Mouse (Mus musculus) liver, embryonic 12.5 days (tissue): ENCODE data around the gene Nr1d1. TPM values are rescaled to one million over a fixed set of nuclear protein-coding genes. Genes with fewer than 3 reads are reported as not detected.
A peak's percentile ranks its signal among the peaks of the same experiment; 100 is the strongest.

ENCODE experiments used
- ATAC-seq: fragments of 200-750 bp; cut with Nextera tagmentation; 2 replicates; pipeline ENCODE4 v1.8.0; 2017; ENCODE audit warnings: moderate number of reproducible peaks, mild to moderate bottlenecking, moderate library complexity
- H3K27ac ChIP-seq: fragments of 300-500 bp; sonication (generic); 2 replicates; pipeline ENCODE4 v1.5.1; 2016; ENCODE audit warnings: mild to moderate bottlenecking
- H3K27me3 ChIP-seq: fragments of 300-500 bp; sonication (generic); replicated peaks from 2 replicates; pipeline ENCODE4 v1.6.1; 2016; ENCODE audit warnings: mild to moderate bottlenecking, moderate library complexity
- H3K36me3 ChIP-seq: fragments of 300-500 bp; sonication (generic); 2 replicates; pipeline ENCODE4 v1.6.1; 2016; ENCODE audit warnings: mild to moderate bottlenecking, moderate library complexity
- H3K4me1 ChIP-seq: fragments of 300-500 bp; sonication (generic); 2 replicates; pipeline ENCODE4 v1.6.1; 2016
- H3K4me2 ChIP-seq: fragments of 300-500 bp; sonication (generic); 2 replicates; pipeline ENCODE4 v1.6.1; 2016; ENCODE audit warnings: mild to moderate bottlenecking, moderate library complexity
- H3K4me3 ChIP-seq: fragments of 300-500 bp; sonication (generic); 2 replicates; pipeline ENCODE4 v1.5.1; 2016; ENCODE audit warnings: mild to moderate bottlenecking, moderate library complexity
- H3K9ac ChIP-seq: fragments of 300-500 bp; sonication (generic); 2 replicates; pipeline ENCODE4 v1.6.1; 2016; ENCODE audit warnings: mild to moderate bottlenecking, moderate library complexity
- H3K9me3 ChIP-seq: fragments of 300-500 bp; sonication (generic); replicated peaks from 2 replicates; pipeline ENCODE4 v1.6.1; 2016; ENCODE audit warnings: mild to moderate bottlenecking, moderate library complexity
- WGBS: fragments of 180-500 bp; shearing (Covaris S2); methylation state at CpG from one replicate; pipeline ENCODE4 v1.1.7; 2016; ENCODE audit not compliant: insufficient replicate concordance; 5-methylcytosine and 5-hydroxymethylcytosine counted together
- polyA plus RNA-seq: library from polyadenylated mRNA; unstranded; fragments of >200 nt; fragmentation: Nextera tagmentation; extraction: Ambion mirVana; gene quantifications from 2 replicates; pipeline ENCODE4 v1.2.1, GENCODE M21; 2016

The Nr1d1 gene
- polyA plus RNA-seq, 1 experiment from 2014 or later: 1.4 TPM

DNA sequence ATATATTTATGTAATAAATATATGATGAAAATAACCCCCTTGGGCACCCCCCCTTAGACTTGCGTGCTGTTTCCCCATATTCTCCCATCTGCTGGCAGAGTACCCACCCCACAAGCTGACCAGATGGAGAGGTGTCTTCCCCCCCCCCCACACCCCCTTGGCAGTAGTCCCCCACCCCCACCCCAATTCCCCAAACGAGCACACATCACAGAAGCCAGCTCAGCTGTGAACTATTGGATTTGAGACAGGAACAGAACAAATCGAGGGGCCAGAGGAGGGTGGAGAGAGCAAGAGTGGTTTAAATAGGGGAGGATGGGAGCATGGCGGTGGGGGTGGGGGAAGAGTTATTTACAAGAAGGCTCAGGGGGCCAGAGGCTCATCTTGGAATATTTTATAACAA is 7.4 kb downstream of the Nr1d1 start:
- no peaks in the 10 kb centered on the region for H3K27me3 ChIP-seq
- H3K27ac ChIP-seq: peak overlapping the region; percentile 94
- H3K4me2 ChIP-seq: peak overlapping the region; percentile 78
- H3K4me3 ChIP-seq: peak overlapping the region; percentile 60
- WGBS: 16% methylated on average over 4 of the region's 4 CpGs
- no peak for ATAC-seq
- H3K36me3 ChIP-seq: peaks cover 57% of the 10 kb centered on the region
- peaks cover 96% of the 10 kb centered on the region for H3K4me1 ChIP-seq
- no peaks in the 10 kb centered on the region for H3K9me3 ChIP-seq
- peak overlapping the region; percentile 78 for H3K9ac ChIP-seq

- Histone ChIP-seq H3K9ac (peak overlapping the region; percentile 78), H3K4me1 (peaks cover 94% of the 10 kb centered on the region), H3K4me2 (peak overlapping the region; percentile 78), H3K9me3 (no peaks in the 10 kb centered on the region), H3K27me3 (no peaks in the 10 kb centered on the region), H3K36me3 (peaks cover 61% of the 10 kb centered on the region), H3K4me3 (peak overlapping the region; percentile 60), H3K27ac (peak overlapping the region; percentile 94)
- WGBS: 3% methylated on average over 9 of the region's 9 CpGs
- peak; percentile 76 for ATAC-seq
Measured at GRCm38 (mm10) chr11:98767276-98767675, 7.9 kb downstream of the Nr1d1 start.

DNA sequence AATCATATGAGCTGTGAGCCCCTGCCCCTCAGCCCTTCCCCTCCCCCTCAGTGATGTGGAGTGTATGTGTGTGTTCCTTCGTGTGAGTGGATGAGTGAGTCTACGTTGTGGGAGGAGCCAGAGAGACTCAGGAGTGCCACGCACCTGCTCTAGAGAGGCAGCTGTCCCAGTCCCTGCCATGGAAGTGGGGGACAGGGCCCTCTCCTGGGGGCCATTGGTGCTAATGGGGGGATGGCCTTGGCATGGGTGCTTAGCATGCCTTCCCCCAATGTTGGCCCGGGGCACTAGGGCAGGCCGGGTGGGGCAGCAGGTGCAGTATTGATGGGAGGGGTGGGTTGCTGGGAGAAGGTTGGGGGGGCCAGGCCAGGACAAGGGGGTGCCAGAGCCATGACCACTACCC is 8.3 kb downstream of the Nr1d1 start:
- WGBS: 56% methylated on average over 5 of the region's 5 CpGs
- peak overlapping the region; percentile 78 for H3K4me2 ChIP-seq
- peaks cover 65% of the 10 kb centered on the region for H3K36me3 ChIP-seq
- H3K9ac ChIP-seq: peak overlapping the region; percentile 78
- peaks cover 94% of the 10 kb centered on the region for H3K4me1 ChIP-seq
- H3K27ac ChIP-seq: peak overlapping the region; percentile 94
- no peaks in the 10 kb centered on the region for H3K9me3 ChIP-seq
- peak; percentile 3; the same call in 1 of the 2 replicates for ATAC-seq
- peak overlapping the region; percentile 60 for H3K4me3 ChIP-seq
- H3K27me3 ChIP-seq: no peaks in the 10 kb centered on the region

GRCm38 (mm10) chr11:98766346-98766745 is 8.8 kb downstream of the Nr1d1 start:
- no peaks in the 10 kb centered on the region for H3K27me3 ChIP-seq
- no peak overlapping the region for H3K9ac ChIP-seq
- WGBS: 43% methylated on average over 2 of the region's 2 CpGs
- peaks cover 66% of the 10 kb centered on the region for H3K36me3 ChIP-seq
- no peak for ATAC-seq
- H3K4me2 ChIP-seq: peak overlapping the region; percentile 78; the same call in 1 of the 2 replicates
- peaks cover 91% of the 10 kb centered on the region for H3K4me1 ChIP-seq
- peak overlapping the region; percentile 94 for H3K27ac ChIP-seq
- H3K9me3 ChIP-seq: no peaks in the 10 kb centered on the region
- H3K4me3 ChIP-seq: no peak overlapping the region

DNA sequence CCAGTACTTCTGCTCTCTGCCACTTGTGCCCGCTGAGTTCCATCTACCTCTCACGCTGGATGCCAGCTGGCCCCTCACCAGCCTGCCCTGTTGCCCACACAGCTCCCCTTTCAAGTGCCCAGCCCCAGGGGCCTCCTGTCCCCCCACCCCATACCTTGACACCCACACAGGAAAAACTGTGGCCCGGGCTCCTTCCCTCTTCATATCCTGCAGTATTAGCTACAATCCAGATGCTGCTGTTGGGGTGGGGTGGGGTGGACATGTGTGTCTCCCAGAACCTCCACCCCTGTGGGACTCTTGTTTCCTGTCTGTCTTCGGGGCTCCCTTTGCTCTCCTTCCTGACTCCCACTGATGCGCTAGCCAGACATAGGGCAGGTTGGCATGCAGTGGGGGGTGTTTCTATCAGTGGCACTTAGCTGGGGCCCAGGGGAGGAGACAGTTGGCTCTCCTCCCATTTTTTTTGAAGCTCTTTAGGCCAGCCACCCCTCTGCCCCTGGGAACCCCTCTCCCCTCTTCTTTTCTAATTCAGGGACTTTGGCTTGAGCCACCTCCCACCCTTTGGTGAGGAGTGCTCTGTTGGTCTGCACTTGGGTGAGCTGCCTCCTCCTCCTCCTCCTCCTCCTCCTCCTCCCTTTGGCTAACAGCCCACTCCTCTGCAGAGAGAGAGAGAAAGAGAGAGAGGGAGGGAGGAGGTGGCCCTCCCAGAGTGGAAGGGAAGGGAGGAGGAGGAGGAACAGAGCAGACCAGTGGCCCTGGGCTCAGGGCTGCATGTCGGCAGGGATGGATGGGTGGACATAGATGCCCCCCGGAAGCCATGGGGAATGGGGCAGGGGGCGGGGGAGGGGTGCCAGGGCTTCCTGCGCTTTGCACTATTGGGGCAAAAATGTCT is 9.5 kb downstream of the Nr1d1 start:
- no peak for ATAC-seq
- no peaks in the 10 kb centered on the region for H3K27me3 ChIP-seq
- H3K4me2 ChIP-seq: no peak overlapping the region
- peaks cover 67% of the 10 kb centered on the region for H3K36me3 ChIP-seq
- WGBS: 57% methylated on average over 7 of the region's 9 CpGs
- no peak overlapping the region for H3K4me3 ChIP-seq
- peak overlapping the region; percentile 94 for H3K27ac ChIP-seq
- no peaks in the 10 kb centered on the region for H3K9me3 ChIP-seq
- H3K9ac ChIP-seq: no peak overlapping the region
- peaks cover 86% of the 10 kb centered on the region for H3K4me1 ChIP-seq

GRCm38 (mm10) chr11:98764746-98765145 is 10.4 kb downstream of the Nr1d1 start:
- Histone ChIP-seq H3K9me3 (no peaks in the 10 kb centered on the region), H3K27me3 (no peaks in the 10 kb centered on the region), H3K4me2 (no peak overlapping the region), H3K27ac (peak overlapping the region; percentile 34), H3K9ac (no peak overlapping the region), H3K4me1 (peaks cover 77% of the 10 kb centered on the region), H3K36me3 (peaks cover 67% of the 10 kb centered on the region), H3K4me3 (no peak overlapping the region)
- no peak for ATAC-seq

DNA sequence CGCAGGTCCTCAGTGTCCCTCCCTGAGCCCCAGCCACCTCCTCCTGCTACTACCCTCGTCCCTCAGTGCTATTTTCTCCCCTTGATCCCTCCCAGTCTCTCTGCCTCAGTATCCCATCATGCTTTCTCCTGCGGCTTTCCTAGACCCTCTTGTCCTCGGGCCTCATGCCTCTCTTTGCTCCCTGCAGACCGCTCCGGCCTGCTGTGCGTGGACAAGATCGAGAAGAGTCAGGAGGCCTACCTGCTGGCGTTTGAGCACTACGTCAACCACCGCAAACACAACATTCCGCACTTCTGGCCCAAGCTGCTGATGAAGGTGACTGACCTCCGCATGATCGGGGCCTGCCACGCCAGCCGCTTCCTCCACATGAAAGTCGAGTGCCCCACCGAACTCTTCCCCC is 11.0 kb downstream of the Nr1d1 start:
- Histone ChIP-seq H3K4me2 (no peak overlapping the region), H3K4me1 (peaks cover 70% of the 10 kb centered on the region), H3K4me3 (no peak overlapping the region), H3K9ac (no peak overlapping the region), H3K27ac (no peak overlapping the region), H3K36me3 (peaks cover 65% of the 10 kb centered on the region), H3K9me3 (no peaks in the 10 kb centered on the region), H3K27me3 (no peaks in the 10 kb centered on the region)
- WGBS: 76% methylated on average over 18 of the region's 18 CpGs
- ATAC-seq: no peak

DNA sequence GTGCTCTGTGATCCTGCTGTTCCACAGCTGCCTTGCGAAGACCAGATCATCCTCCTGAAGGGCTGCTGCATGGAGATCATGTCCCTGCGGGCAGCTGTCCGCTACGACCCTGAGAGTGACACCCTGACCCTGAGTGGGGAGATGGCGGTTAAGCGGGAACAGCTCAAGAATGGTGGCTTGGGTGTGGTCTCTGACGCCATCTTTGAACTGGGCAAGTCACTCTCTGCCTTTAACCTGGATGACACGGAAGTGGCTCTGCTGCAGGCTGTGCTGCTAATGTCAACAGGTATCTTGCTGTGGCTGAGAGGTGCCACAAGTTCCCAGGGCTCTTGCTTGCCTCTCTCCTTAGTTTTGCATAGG is 11.7 kb downstream of the Nr1d1 start:
- WGBS: 85% methylated on average over 8 of the region's 8 CpGs
- Histone ChIP-seq H3K27ac (peak overlapping the region; percentile 59), H3K4me1 (peaks cover 64% of the 10 kb centered on the region)

GRCm38 (mm10) chr11:98762756-98763501 is 12.2 kb downstream of the Nr1d1 start:
- peaks cover 58% of the 10 kb centered on the region for H3K4me1 ChIP-seq
- H3K4me3 ChIP-seq: no peak overlapping the region
- H3K9me3 ChIP-seq: no peaks in the 10 kb centered on the region
- H3K27me3 ChIP-seq: no peaks in the 10 kb centered on the region
- peaks cover 71% of the 10 kb centered on the region for H3K36me3 ChIP-seq
- 66% methylated on average over 17 of the region's 17 CpGs for WGBS
- no peak overlapping the region for H3K9ac ChIP-seq
- peak overlapping the region; percentile 59 for H3K27ac ChIP-seq
- ATAC-seq: no peak
- no peak overlapping the region for H3K4me2 ChIP-seq

More for the DNA sequence above, 11.7 kb downstream of the Nr1d1 start:
- Histone ChIP-seq H3K9me3 (no peaks in the 10 kb centered on the region), H3K27me3 (no peaks in the 10 kb centered on the region), H3K36me3 (peaks cover 67% of the 10 kb centered on the region), H3K4me2 (no peak overlapping the region), H3K9ac (no peak overlapping the region), H3K4me3 (no peak overlapping the region)
- no peak for ATAC-seq

- Histone ChIP-seq H3K27me3 (no peaks in the 10 kb centered on the region), H3K9me3 (no peaks in the 10 kb centered on the region), H3K4me1 (peaks cover 54% of the 10 kb centered on the region), H3K4me3 (no peak overlapping the region), H3K4me2 (no peak overlapping the region), H3K27ac (no peak overlapping the region), H3K36me3 (peaks cover 81% of the 10 kb centered on the region), H3K9ac (no peak overlapping the region)
- WGBS: 84% methylated on average over 4 of the region's 4 CpGs
- ATAC-seq: no peak
Measured at GRCm38 (mm10) chr11:98761939-98762338, 13.2 kb downstream of the Nr1d1 start.

DNA sequence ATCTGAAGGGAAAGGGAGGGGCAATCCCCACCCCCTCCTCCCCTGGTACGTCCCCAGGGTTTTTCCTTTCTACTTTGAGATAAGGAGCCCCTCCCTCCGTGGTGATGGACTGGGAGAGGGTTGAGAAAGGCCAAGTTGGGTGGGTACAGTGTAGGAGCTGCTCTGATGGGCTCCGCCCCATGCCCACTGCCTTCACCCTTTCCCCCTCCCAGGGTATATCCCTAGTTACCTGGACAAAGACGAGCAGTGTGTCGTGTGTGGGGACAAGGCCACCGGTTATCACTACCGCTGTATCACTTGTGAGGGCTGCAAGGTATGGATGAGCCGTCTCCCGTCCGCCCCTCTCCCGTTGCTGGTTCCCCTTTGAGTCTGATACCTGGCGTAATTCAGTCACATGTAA is 18.4 kb downstream of the Nr1d1 start:
- Histone ChIP-seq H3K27ac (peak overlapping the region; percentile 95), H3K4me2 (peak overlapping the region; percentile 63), H3K9me3 (no peaks in the 10 kb centered on the region), H3K4me3 (no peak overlapping the region), H3K27me3 (no peaks in the 10 kb centered on the region), H3K4me1 (peaks cover 59% of the 10 kb centered on the region), H3K36me3 (peaks cover 70% of the 10 kb centered on the region), H3K9ac (peak overlapping the region; percentile 6; the same call in 1 of the 2 replicates)
- 49% methylated on average over 12 of the region's 12 CpGs for WGBS
- peak; percentile 57 for ATAC-seq

DNA sequence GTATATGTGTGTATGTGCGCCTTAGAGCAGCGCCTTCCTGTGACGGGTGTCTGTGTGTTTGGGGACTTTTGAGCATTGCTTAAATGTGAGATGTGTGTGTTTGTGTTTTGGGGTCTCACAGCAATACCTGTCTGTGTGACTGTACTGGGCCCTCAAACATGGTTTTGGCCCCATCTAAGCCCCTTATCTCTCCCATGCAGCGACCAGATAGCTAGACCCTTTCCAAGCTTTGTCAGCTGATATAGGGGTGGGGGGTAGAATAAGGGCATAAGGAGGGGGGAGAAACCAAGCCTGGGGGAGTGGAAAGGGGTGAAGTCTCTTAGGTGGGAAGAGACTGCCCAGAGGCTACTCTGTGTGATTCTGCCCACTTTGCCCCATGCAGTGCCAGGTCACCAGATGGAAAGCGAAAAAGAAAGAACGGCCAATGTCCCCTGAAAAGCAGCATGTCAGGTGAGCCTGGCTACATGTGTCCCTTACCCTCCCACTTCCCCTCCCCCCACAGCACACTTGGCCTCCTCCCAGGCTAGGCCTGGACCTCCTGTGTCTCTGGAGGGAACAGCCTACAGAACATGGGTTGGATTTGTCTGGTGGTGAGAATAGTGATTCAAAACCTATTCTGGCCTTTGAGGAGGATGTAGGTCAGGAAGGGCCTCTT is 19.3 kb downstream of the Nr1d1 start:
- peaks cover 66% of the 10 kb centered on the region for H3K4me1 ChIP-seq
- H3K9me3 ChIP-seq: no peaks in the 10 kb centered on the region
- peak overlapping the region; percentile 63 for H3K4me2 ChIP-seq
- peak; percentile 40 for ATAC-seq
- no peaks in the 10 kb centered on the region for H3K27me3 ChIP-seq
- WGBS: 56% methylated on average over 6 of the region's 6 CpGs
- H3K9ac ChIP-seq: peak overlapping the region; percentile 58
- peak overlapping the region; percentile 95 for H3K27ac ChIP-seq
- peaks cover 61% of the 10 kb centered on the region for H3K36me3 ChIP-seq
- peak overlapping the region; percentile 19 for H3K4me3 ChIP-seq
